Mouse (Mus musculus) kidney, adult 2 months (tissue): ENCODE results near the gene Aatk. TPM values are rescaled to one million over a fixed set of nuclear protein-coding genes. Genes with fewer than 3 reads are reported as not detected.

Experiments
- DNase-seq: peaks from one replicate; pipeline ENCODE4 v3.0.0; 2021
- H3K27ac ChIP-seq: fragments of 200-500 bp; 2 replicates; pipeline ENCODE4 v1.5.1; 2012; ENCODE audit warnings: low read depth, low read length, control low read depth, inconsistent platforms; ENCODE audit not compliant: insufficient read depth
- H3K27me3 ChIP-seq: fragments of 200-500 bp; replicated peaks from 2 replicates; pipeline ENCODE4 v1.6.1; 2012; ENCODE audit warnings: mild to moderate bottlenecking, moderate library complexity, low read length, inconsistent platforms; ENCODE audit not compliant: control insufficient read depth, insufficient read depth
- H3K36me3 ChIP-seq: fragments of 200-500 bp; 2 replicates; pipeline ENCODE4 v1.6.1; 2012; ENCODE audit warnings: mild to moderate bottlenecking, moderate library complexity, low read length, inconsistent platforms; ENCODE audit not compliant: control insufficient read depth, insufficient read depth
- H3K4me1 ChIP-seq: fragments of 200-500 bp; 2 replicates; pipeline ENCODE4 v1.6.1; 2011; ENCODE audit warnings: low read length; ENCODE audit not compliant: control insufficient read depth, insufficient read depth
- H3K4me3 ChIP-seq: fragments of 200-500 bp; 2 replicates; pipeline ENCODE4 v1.5.1; 2011; ENCODE audit warnings: mild to moderate bottlenecking, low read depth, low read length, control low read depth; ENCODE audit not compliant: insufficient read depth
- CTCF ChIP-seq: fragments of 200-500 bp; conservative IDR thresholded peaks from 2 replicates; pipeline ENCODE4 v1.5.1; 2011; ENCODE audit warnings: low read depth, mild to moderate bottlenecking, control low read depth, low read length, moderate library complexity, mixed read lengths; ENCODE audit not compliant: insufficient read depth, insufficient read length
- POLR2A ChIP-seq: fragments of 200-500 bp; IDR thresholded peaks from one replicate; pipeline ENCODE4 v1.6.1; 2011; ENCODE audit warnings: low read depth, low read length, control low read depth
- WGBS: fragments of 180-500 bp; shearing (Covaris S2); methylation state at CpG from one replicate; pipeline ENCODE4 v1.1.7; 2018; 5-methylcytosine and 5-hydroxymethylcytosine counted together
- polyA plus RNA-seq: library from polyadenylated mRNA; depleted of rRNA; stranded (reverse); fragments of >200 nt; gene quantifications from 2 replicates; pipeline ENCODE4 v1.2.3, GENCODE M21; 2012

Aatk gene
- polyA plus RNA-seq, 1 experiment: 5.1 TPM

- Histone ChIP-seq H3K27ac (no peak overlapping the region), H3K27me3 (no peaks in the 10 kb centered on the region), H3K36me3 (no peaks in the 10 kb centered on the region), H3K4me3 (no peak overlapping the region), H3K4me1 (peaks cover 12% of the 10 kb centered on the region; the same call in 1 of the 2 replicates)
- 64% methylated on average over 4 of the region's 4 CpGs for WGBS
- peak; percentile 64 for DNase-seq
- TF ChIP-seq CTCF: no peak
- no peak for TF ChIP-seq POLR2A
Observed at GRCm38 (mm10) chr11:119978701-119979100, 68.3 kb downstream of the Aatk start.

DNA sequence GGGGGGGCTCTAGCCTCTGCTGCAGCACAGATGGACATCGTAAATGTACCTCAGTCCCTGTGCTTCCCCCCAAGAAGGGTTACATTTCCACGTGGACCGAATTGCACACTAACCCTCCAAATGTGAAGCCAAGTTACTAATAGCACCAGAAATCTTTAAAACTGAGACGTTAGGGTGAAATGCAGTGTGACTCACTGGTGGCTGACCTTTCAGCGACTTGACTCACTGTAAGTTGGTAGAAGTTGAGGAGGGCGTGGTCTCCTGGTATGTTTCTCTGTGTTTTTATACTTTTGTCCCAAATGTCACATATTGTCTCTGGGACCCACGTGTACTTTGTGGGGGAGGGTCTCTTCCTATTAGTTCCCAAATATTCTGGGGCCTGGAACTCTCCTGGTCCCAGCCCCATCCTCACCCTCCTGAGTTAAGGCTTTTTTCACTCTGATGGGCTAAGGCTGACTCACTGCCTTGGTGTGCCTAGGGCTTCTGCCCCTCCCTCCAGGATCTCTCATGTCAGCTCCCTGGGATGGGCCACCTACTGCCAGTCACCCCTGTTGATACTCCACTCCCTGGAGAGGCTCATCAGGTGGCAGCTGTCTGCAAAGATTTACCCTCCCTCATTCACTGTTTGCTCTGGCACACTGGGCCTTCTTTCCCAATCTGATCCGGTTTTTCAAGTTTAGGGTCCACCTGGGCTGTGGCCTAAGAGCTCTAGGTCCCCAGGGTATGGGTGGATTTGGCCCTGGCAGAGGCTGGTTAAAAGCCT, 71.0 kb downstream of the Aatk start:
- no peak overlapping the region for H3K27ac ChIP-seq
- WGBS: 68% methylated on average over 8 of the region's 8 CpGs
- DNase-seq: no peak
- no peak overlapping the region for H3K4me3 ChIP-seq
- no peaks in the 10 kb centered on the region for H3K36me3 ChIP-seq
- peaks cover 12% of the 10 kb centered on the region; the same call in 1 of the 2 replicates for H3K4me1 ChIP-seq
- no peak for TF ChIP-seq POLR2A
- no peaks in the 10 kb centered on the region for H3K27me3 ChIP-seq

GRCm38 (mm10) chr11:119973789-119974188, 73.2 kb downstream of the Aatk start:
- no peak for TF ChIP-seq POLR2A
- no peak for TF ChIP-seq CTCF
- WGBS: 89% methylated on average over 4 of the region's 4 CpGs
- DNase-seq: no peak
- no peaks in the 10 kb centered on the region; the same call in 1 of the 2 replicates for H3K4me1 ChIP-seq
- no peak overlapping the region for H3K4me3 ChIP-seq
- no peaks in the 10 kb centered on the region for H3K36me3 ChIP-seq
- H3K27ac ChIP-seq: no peak overlapping the region
- H3K27me3 ChIP-seq: no peaks in the 10 kb centered on the region

DNA sequence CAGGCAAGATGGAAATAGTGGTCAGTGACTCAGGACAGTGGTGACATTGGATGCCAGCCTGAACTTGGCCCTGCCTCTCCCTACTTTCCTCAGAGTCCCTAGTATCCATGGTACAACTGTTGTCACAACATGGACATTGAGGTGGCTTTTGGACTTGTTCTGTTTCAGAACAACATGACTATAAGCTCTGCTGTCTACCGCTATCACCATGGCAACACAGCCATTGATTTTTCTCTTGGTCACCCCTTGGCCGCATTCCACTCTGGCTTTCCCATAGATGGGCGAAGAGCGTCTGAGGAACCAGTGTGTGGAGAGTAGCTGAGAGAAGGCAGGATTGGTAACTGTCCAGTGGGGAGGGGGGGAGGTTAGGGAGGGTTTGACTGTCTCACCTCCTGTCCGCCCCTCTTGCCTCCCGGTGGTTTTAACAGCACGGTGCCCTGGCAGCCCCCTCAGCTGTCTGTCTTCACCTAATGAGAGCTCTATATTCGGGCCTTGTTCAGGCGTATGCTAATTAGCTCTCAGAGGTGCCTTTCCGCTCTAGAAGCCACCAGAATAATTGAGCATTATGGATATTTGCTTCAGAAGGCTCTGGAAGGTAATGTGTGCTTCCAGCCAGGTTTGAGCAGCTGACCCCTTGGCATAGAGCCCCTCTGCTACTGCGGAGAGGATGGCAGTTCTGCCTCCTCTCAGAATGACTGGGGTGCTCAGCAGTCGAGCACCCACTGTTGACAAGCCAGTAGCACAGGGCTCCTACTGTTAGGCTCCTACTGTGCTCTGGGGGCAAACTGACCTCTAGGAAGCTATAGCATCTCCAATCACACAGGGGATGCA, 76.7 kb downstream of the Aatk start:
- no peaks in the 10 kb centered on the region for H3K27me3 ChIP-seq
- H3K27ac ChIP-seq: no peak overlapping the region
- WGBS: 66% methylated on average over 12 of the region's 12 CpGs
- no peaks in the 10 kb centered on the region for H3K4me1 ChIP-seq
- TF ChIP-seq POLR2A (no peak), CTCF (no peak)
- no peak for DNase-seq
- no peaks in the 10 kb centered on the region for H3K36me3 ChIP-seq
- H3K4me3 ChIP-seq: no peak overlapping the region

- no peak for DNase-seq
- Histone ChIP-seq H3K27me3 (no peaks in the 10 kb centered on the region), H3K36me3 (no peaks in the 10 kb centered on the region; the same call in 1 of the 2 replicates), H3K27ac (no peak overlapping the region), H3K4me3 (no peak overlapping the region), H3K4me1 (no peaks in the 10 kb centered on the region)
- 86% methylated on average over 2 of the region's 2 CpGs for WGBS
- TF ChIP-seq POLR2A (no peak), CTCF (no peak)
Observed at GRCm38 (mm10) chr11:119967892-119968291, 79.1 kb downstream of the Aatk start.

DNA sequence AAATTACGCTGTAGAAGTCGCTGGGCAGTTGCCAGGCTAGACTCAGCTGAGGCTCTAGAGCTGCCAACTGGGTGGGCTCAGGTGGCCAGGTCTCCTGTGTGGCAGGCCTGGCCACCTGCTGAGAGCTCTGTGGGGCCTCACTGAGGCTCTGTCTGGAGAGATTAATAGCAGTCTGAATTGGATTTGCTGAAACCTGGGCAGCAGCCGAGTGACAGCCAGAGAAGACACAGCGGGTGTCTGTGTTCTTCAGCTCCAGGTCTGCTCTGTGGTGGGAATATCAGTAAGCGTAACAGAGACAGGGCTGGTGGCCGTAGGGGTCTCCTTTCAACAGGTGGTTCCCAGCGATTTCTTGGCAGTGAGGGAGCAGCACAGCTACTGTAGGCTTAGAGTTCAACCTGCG, 79.6 kb downstream of the Aatk start:
- Histone ChIP-seq H3K4me3 (no peak overlapping the region), H3K27me3 (no peaks in the 10 kb centered on the region), H3K27ac (no peak overlapping the region), H3K36me3 (no peaks in the 10 kb centered on the region; the same call in 1 of the 2 replicates), H3K4me1 (no peaks in the 10 kb centered on the region)
- 89% methylated on average over 8 of the region's 8 CpGs for WGBS
- DNase-seq: no peak
- TF ChIP-seq CTCF: no peak
- TF ChIP-seq POLR2A: no peak

DNA sequence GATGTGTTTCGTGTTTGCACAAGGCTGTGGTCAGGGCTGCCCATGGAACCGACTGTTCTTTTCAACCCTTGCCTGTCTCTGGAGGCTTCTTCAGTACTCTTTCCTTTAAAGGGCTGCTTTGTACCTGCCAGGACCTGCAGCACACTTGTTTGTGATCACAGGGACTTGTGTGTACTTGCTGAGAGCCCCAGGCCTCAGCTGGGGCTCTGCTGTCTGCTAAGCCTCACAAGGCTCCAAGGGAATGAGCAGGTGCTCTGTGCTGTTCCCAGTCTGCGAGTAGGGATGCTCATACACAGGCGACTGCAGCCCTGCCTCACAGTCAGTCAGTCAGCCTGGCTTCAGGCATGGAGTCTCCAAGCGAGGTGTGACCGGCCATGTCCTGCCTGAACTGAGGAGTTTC, 80.7 kb downstream of the Aatk start:
- no peaks in the 10 kb centered on the region for H3K4me1 ChIP-seq
- no peaks in the 10 kb centered on the region; the same call in 1 of the 2 replicates for H3K36me3 ChIP-seq
- no peaks in the 10 kb centered on the region for H3K27me3 ChIP-seq
- TF ChIP-seq CTCF (no peak), POLR2A (no peak)
- no peak overlapping the region for H3K27ac ChIP-seq
- DNase-seq: no peak
- no peak overlapping the region for H3K4me3 ChIP-seq
- WGBS: 84% methylated on average over 6 of the region's 6 CpGs
